Mouse (Mus musculus): ENCODE measurements around the gene E330021D16Rik. TPM values are rescaled to one million over a fixed set of nuclear protein-coding genes. Genes with fewer than 3 reads are reported as not detected.
"Not testable (repeated sequence)": the region's sequence is repeated elsewhere in the genome, so short reads cannot be mapped to it uniquely, and the experiment has no call there.

The E330021D16Rik gene
- not detected in 2 replicates for polyA plus RNA-seq (2012; ENCODE audit: insufficient read depth, insufficient read length, missing spikeins)

- Histone ChIP-seq H3K4me1 (ENCODE audit: control insufficient read depth, insufficient read depth, insufficient read length, low read length) (no peaks in the 10 kb centered on the region), H3K4me3 (ENCODE audit: insufficient read depth, low read depth, low read length) (no peak within 1 kb of the TSS)
Measured at GRCm38 (mm10) chr6:136415133-136415775, at the start of gene E330021D16Rik. TSS of gene E330021D16Rik (minus strand) at chr6:136415569.

GRCm38 (mm10) chr6:136465021-136465420, 49.7 kb upstream of the E330021D16Rik start:
- Histone ChIP-seq H3K4me1 (ENCODE audit: control insufficient read depth, insufficient read depth, insufficient read length, low read length) (peaks cover 20% of the 10 kb centered on the region; the same call in 1 of the 2 replicates), H3K4me3 (ENCODE audit: insufficient read depth, low read depth, low read length) (no peak overlapping the region), H3K27ac (replicated peaks; ENCODE audit: low read depth, low read length) (no peak overlapping the region; the same call in 1 of the 2 replicates)

More at GRCm38 (mm10) chr6:136415133-136415775, at the start of gene E330021D16Rik:
- no peak within 1 kb of the TSS for H3K27ac ChIP-seq (replicated peaks; ENCODE audit: low read depth, low read length)

DNA sequence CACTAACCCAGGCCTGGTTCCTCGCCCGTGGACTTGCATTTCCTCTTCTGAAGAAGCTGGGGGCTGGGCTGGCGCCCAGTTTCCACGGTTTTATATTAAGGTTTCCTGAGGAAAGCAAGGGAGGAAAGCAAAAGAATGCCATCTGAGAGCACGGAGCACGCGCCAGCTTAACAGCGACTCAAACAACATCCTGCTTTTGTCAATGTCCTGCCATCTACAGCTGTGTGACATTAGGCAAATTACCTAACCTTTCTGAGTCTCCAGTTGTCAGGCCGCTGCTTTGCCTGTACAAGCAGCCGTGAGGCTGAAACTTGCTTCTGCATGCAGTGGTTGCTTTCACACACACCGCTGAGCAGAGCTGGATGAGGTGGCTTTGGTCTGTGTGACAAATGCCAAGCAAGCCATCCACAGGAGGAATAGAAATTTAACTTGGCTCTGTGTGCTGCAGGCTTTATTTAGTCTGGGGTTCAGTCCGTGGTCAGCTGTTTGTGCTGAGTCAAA, 48.8 kb upstream of the E330021D16Rik start:
- H3K4me3 ChIP-seq (ENCODE audit: insufficient read depth, low read depth, low read length) = no peak overlapping the region

DNA sequence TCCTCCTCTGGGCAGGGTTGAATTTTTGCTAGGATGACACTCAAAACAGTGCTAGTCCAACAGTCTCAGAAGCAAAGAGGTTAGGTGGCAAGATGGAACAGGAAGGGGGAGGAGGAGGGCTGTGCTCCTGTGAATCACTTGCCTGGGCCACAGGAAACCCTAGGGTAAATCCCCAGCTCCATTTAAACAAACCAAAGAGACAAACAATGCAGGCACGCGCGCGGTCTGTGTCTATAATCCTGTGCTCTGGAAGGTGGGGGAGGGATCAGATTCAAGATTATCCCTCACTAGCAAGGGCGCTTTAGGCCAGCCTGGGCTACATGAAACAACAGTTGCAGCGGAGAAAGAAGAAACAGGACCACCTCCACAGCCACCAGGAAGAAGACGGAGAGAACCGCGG, 48.1 kb upstream of the E330021D16Rik start:
- H3K27ac ChIP-seq (replicated peaks; ENCODE audit: low read depth, low read length) = peak overlapping the region; percentile 80
- no peak overlapping the region for H3K4me3 ChIP-seq (ENCODE audit: insufficient read depth, low read depth, low read length)
- peaks cover 12% of the 10 kb centered on the region; the same call in 1 of the 2 replicates for H3K4me1 ChIP-seq (ENCODE audit: control insufficient read depth, insufficient read depth, insufficient read length, low read length)

More for the DNA sequence above, 48.8 kb upstream of the E330021D16Rik start:
- H3K4me1 ChIP-seq (ENCODE audit: control insufficient read depth, insufficient read depth, insufficient read length, low read length) = peaks cover 17% of the 10 kb centered on the region; the same call in 1 of the 2 replicates
- H3K27ac ChIP-seq (replicated peaks; ENCODE audit: low read depth, low read length) = peak overlapping the region; percentile 80

GRCm38 (mm10) chr6:136459156-136459555, 43.8 kb upstream of the E330021D16Rik start:
- no peak overlapping the region for H3K4me3 ChIP-seq (ENCODE audit: insufficient read depth, low read depth, low read length)
- no peak overlapping the region for H3K27ac ChIP-seq (replicated peaks; ENCODE audit: low read depth, low read length)

DNA sequence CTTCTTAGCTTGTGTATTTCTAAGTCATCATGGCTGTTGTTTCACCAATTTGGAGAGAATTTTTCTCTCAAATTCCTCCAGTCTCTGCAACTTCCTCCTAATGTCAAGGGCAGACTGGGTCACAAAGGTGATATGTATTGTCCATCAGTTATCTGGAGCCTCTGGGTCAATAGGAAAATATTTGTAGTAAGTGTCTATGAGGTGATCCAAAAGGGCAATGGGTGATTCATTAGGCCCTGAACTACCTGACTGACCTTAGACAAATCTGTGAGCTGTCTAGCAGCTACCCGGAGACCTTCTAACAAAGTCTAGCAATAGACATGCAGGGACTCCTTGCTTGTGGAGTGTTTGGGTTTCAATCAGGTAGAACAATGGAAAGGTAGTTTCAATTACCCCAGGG, 40.9 kb upstream of the E330021D16Rik start:
- no peak overlapping the region for H3K27ac ChIP-seq (replicated peaks; ENCODE audit: low read depth, low read length)
- no peak overlapping the region for H3K4me3 ChIP-seq (ENCODE audit: insufficient read depth, low read depth, low read length)
- H3K4me1 ChIP-seq (ENCODE audit: control insufficient read depth, insufficient read depth, insufficient read length, low read length) = no peaks in the 10 kb centered on the region

More at GRCm38 (mm10) chr6:136459156-136459555, 43.8 kb upstream of the E330021D16Rik start:
- H3K4me1 ChIP-seq (ENCODE audit: control insufficient read depth, insufficient read depth, insufficient read length, low read length) = peaks cover 3% of the 10 kb centered on the region; the same call in 1 of the 2 replicates

GRCm38 (mm10) chr6:136455696-136456095, 40.3 kb upstream of the E330021D16Rik start:
- Histone ChIP-seq H3K4me3 (ENCODE audit: insufficient read depth, low read depth, low read length) (no peak overlapping the region), H3K4me1 (ENCODE audit: control insufficient read depth, insufficient read depth, insufficient read length, low read length) (no peaks in the 10 kb centered on the region), H3K27ac (replicated peaks; ENCODE audit: low read depth, low read length) (no peak overlapping the region)

- no peak overlapping the region for H3K27ac ChIP-seq (replicated peaks; ENCODE audit: low read depth, low read length)
- no peaks in the 10 kb centered on the region for H3K4me1 ChIP-seq (ENCODE audit: control insufficient read depth, insufficient read depth, insufficient read length, low read length)
- H3K4me3 ChIP-seq (ENCODE audit: insufficient read depth, low read depth, low read length) = no peak overlapping the region
Measured at GRCm38 (mm10) chr6:136452623-136453022, 37.3 kb upstream of the E330021D16Rik start.

GRCm38 (mm10) chr6:136450863-136451262, 35.5 kb upstream of the E330021D16Rik start:
- Histone ChIP-seq H3K4me3 (ENCODE audit: insufficient read depth, low read depth, low read length) (no peak overlapping the region), H3K27ac (replicated peaks; ENCODE audit: low read depth, low read length) (no peak overlapping the region), H3K4me1 (ENCODE audit: control insufficient read depth, insufficient read depth, insufficient read length, low read length) (no peaks in the 10 kb centered on the region)

DNA sequence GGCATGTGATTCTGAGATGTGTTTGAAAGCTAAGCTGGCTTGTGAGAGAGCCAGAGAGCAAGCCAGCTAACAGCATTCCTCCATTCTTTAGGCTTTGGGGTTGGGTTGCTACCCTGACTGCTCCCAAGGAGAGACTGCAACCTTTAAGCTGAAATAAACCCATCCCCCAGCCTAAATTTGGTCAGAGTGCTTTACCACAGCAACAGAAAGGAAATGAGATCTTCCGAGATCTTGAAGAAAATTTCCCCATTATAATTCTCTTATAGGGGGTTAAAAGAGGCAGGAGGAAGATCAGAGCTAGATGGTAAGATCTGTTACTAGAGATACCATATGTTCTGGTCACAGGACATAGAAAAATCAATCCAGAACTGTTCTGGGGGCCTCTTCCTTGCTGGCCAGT, 34.6 kb upstream of the E330021D16Rik start:
- H3K4me1 ChIP-seq (ENCODE audit: control insufficient read depth, insufficient read depth, insufficient read length, low read length) = no peaks in the 10 kb centered on the region
- peak overlapping the region; percentile 38; the same call in 1 of the 2 replicates for H3K27ac ChIP-seq (replicated peaks; ENCODE audit: low read depth, low read length)

DNA sequence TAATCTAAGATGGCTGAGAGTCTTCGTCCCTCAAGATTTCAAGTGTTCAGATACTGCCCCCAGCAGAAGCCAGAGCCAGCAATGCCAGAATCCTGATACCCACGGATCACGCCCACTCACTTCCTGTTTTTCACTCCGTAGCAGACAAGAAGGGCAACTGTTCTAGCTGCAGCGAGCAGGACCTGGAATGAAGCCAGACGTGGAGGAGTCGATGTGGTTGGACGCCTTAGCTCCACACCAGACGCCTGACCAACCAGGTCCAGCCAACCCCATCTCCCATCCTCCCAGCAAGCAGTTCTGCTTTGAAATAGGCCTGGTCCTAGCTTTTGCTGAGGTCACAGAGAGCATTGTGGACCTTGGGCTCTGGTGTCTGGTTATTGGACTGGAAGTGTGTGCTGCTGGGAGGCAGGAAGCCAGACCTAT, 33.9 kb upstream of the E330021D16Rik start:
- Histone ChIP-seq H3K4me3 (ENCODE audit: insufficient read depth, low read depth, low read length) (no peak overlapping the region), H3K27ac (replicated peaks; ENCODE audit: low read depth, low read length) (no peak overlapping the region), H3K4me1 (ENCODE audit: control insufficient read depth, insufficient read depth, insufficient read length, low read length) (no peaks in the 10 kb centered on the region)

More for the DNA sequence above, 34.6 kb upstream of the E330021D16Rik start:
- H3K4me3 ChIP-seq (ENCODE audit: insufficient read depth, low read depth, low read length) = no peak overlapping the region

DNA sequence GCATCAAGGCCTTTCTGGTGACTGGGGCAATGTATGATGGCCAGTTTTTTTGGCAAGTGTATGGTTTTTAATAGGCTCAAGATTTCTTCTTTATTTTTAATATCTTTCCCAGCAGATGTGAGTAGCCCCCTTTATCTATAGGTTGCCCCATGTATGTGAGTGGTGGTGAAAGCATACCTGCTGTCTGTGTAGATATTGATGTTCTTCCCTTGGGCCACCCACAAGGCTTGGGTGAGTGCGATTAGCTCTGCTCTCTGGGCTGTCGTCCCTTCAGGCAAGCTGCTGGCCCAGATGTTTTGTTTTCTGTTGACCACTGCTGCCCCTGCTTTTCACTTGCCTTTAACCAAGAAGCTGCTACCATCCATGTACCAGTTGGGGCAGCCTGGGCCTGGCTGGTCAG, 23.8 kb upstream of the E330021D16Rik start:
- H3K27ac ChIP-seq (replicated peaks; ENCODE audit: low read depth, low read length); H3K4me1 ChIP-seq (ENCODE audit: control insufficient read depth, insufficient read depth, insufficient read length, low read length); H3K4me3 ChIP-seq (ENCODE audit: insufficient read depth, low read depth, low read length): not testable (repeated sequence)

DNA sequence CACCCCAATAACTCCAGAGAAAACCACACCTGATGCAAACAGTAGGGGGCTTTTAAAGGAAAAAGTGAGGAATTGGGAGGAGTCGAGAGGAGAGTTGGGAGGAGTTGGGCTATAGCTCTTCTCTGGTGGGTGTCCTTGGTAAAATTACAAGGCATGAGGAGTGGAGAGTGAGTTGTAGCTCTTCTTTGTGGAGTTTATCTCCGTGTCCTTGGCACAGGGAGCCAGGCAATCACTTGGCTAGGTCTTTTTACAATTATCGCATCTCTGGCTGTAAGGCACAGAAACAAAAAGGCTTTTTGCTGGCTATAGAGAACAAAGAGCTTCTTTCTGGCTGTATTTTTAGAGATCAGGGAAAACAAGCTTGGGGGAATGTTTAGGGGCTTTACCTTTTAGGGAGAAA, 20.8 kb upstream of the E330021D16Rik start:
- not testable (repeated sequence) for H3K4me3 ChIP-seq (ENCODE audit: insufficient read depth, low read depth, low read length); H3K4me1 ChIP-seq (ENCODE audit: control insufficient read depth, insufficient read depth, insufficient read length, low read length); H3K27ac ChIP-seq (replicated peaks; ENCODE audit: low read depth, low read length)

DNA sequence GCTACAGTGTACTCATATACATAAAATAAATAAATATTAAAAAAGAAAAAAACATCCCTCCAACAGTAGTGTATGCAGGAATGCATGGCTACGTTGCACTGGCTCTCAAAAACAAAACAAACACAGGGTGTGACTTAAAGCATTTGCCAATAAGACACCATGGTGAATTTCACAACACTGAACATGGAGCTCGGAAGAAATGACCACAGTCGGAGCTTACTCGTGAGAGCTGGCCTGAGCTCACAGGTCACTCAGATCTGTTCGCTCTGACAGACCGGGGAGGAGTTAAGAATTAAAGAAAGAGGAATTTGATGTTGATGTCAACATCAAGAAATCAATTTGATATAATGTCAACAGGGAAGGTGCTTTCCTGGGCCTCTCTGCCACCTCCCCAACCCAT, 18.2 kb upstream of the E330021D16Rik start:
- Histone ChIP-seq H3K4me1 (ENCODE audit: control insufficient read depth, insufficient read depth, insufficient read length, low read length) (no peaks in the 10 kb centered on the region), H3K27ac (replicated peaks; ENCODE audit: low read depth, low read length) (no peak overlapping the region), H3K4me3 (ENCODE audit: insufficient read depth, low read depth, low read length) (no peak overlapping the region)

DNA sequence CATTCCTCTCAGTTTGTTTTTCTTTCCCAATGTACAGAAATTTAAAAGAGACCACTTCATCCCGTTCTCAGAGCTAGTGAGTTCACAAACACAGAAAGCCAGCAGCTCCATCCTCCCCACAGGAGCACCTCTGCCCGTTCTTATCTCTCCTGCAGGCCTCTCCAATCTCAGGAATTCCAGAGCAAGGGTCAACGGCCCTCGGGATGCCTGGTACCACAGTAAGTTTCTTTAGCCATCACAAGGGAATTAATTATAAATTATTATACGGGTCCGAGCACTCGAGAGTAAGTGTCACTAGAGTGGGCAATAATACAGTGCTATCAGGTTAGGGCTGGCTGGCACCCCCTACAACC, 16.5 kb upstream of the E330021D16Rik start:
- no peak overlapping the region for H3K4me3 ChIP-seq (ENCODE audit: insufficient read depth, low read depth, low read length)
- no peaks in the 10 kb centered on the region for H3K4me1 ChIP-seq (ENCODE audit: control insufficient read depth, insufficient read depth, insufficient read length, low read length)
- no peak overlapping the region for H3K27ac ChIP-seq (replicated peaks; ENCODE audit: low read depth, low read length)
